Mouse (Mus musculus) liver, adult 2 months (tissue): ENCODE measurements around the gene Ric8b. TPM values are rescaled to one million over a fixed set of nuclear protein-coding genes. Genes with fewer than 3 reads are reported as not detected.

Experiments used
- DNase-seq: peaks from one replicate; pipeline ENCODE4 v3.0.0-alpha.2; 2011; ENCODE audit warnings: low read depth, low spot score; ENCODE audit errors: extremely low read depth
- H3K27ac ChIP-seq: fragments of 200-500 bp; replicated peaks from 2 replicates; pipeline ENCODE4 v1.5.1; 2012; ENCODE audit warnings: low read depth, mild to moderate bottlenecking, control low read depth, inconsistent platforms, low read length; ENCODE audit not compliant: insufficient read depth
- H3K27me3 ChIP-seq: fragments of 200-500 bp; 2 replicates; pipeline ENCODE4 v1.6.1; 2012; ENCODE audit warnings: mild to moderate bottlenecking, moderate library complexity, low read length, inconsistent platforms; ENCODE audit not compliant: control insufficient read depth, insufficient read depth
- H3K36me3 ChIP-seq: fragments of 200-500 bp; 2 replicates; pipeline ENCODE4 v1.6.1; 2012; ENCODE audit warnings: low read length, inconsistent platforms; ENCODE audit not compliant: control insufficient read depth, insufficient read depth
- H3K4me1 ChIP-seq: fragments of 200-500 bp; 2 replicates; pipeline ENCODE4 v1.6.1; 2011; ENCODE audit warnings: low read length; ENCODE audit not compliant: control insufficient read depth, insufficient read depth
- H3K4me3 ChIP-seq: fragments of 200-500 bp; 2 replicates; pipeline ENCODE4 v1.5.1; 2011; ENCODE audit warnings: low read depth, mild to moderate bottlenecking, control low read depth, low read length, moderate library complexity; ENCODE audit not compliant: insufficient read depth
- H3K79me2 ChIP-seq: fragments of 200-500 bp; 2 replicates; pipeline ENCODE4 v1.6.1; 2012; ENCODE audit warnings: inconsistent platforms, mild to moderate bottlenecking, low read length, moderate library complexity; ENCODE audit not compliant: control insufficient read depth, insufficient read depth
- H3K9ac ChIP-seq: fragments of 200-500 bp; 2 replicates; pipeline ENCODE4 v1.6.1; 2012; ENCODE audit warnings: low read depth, mild to moderate bottlenecking, control low read depth, inconsistent platforms, low read length
- CTCF ChIP-seq: fragments of 200-500 bp; IDR thresholded peaks from 2 replicates; pipeline ENCODE4 v1.5.1; 2011; ENCODE audit warnings: low read depth, low read length, control low read depth
- POLR2A ChIP-seq: fragments of 200-500 bp; IDR thresholded peaks from 2 replicates; pipeline ENCODE4 v1.6.1; 2011; ENCODE audit warnings: low read length, control low read depth; ENCODE audit not compliant: insufficient read depth; ENCODE audit errors: extremely low read depth
- WGBS: fragments of 180-500 bp; shearing (Covaris S2); methylation state at CpG from one replicate; pipeline ENCODE4 v1.1.7; 2018; 5-methylcytosine and 5-hydroxymethylcytosine counted together
- polyA plus RNA-seq: library from polyadenylated mRNA; depleted of rRNA; stranded (reverse); fragments of >200 nt; gene quantifications from 2 replicates; pipeline ENCODE4 v1.2.3, GENCODE M21; 2012; rRNA removed
- total RNA-seq: library from RNA; depleted of rRNA; stranded (reverse); fragments of >200 nt; gene quantifications from 2 replicates; pipeline ENCODE4 v1.2.3, GENCODE M21; 2014; rRNA removed

Gene Ric8b
- total and polyA plus RNA-seq, 2 experiments = 5.1 to 7.1 TPM

GRCm38 (mm10) chr10:85048008-85048407, 130.6 kb downstream of the Ric8b start:
- H3K4me1 ChIP-seq = no peaks in the 10 kb centered on the region

GRCm38 (mm10) chr10:85050668-85051208, 133.3 kb downstream of the Ric8b start:
- no peaks in the 10 kb centered on the region for H3K4me1 ChIP-seq
- no peaks in the 10 kb centered on the region for H3K36me3 ChIP-seq
- 56% methylated on average over 4 of the region's 4 CpGs for WGBS
- no peaks in the 10 kb centered on the region for H3K27me3 ChIP-seq
- no peak for DNase-seq
- H3K79me2 ChIP-seq = no peaks in the 10 kb centered on the region
- H3K4me3 ChIP-seq = no peak overlapping the region
- H3K27ac ChIP-seq = no peak overlapping the region
- TF ChIP-seq POLR2A (no peak), CTCF (no peak)
- no peak overlapping the region for H3K9ac ChIP-seq

More at GRCm38 (mm10) chr10:85048008-85048407, 130.6 kb downstream of the Ric8b start:
- Histone ChIP-seq H3K27me3 (no peaks in the 10 kb centered on the region), H3K79me2 (no peaks in the 10 kb centered on the region), H3K9ac (no peak overlapping the region), H3K4me3 (no peak overlapping the region), H3K27ac (no peak overlapping the region), H3K36me3 (no peaks in the 10 kb centered on the region)
- WGBS = 99% methylated on average over 8 of the region's 8 CpGs
- no peak for TF ChIP-seq CTCF
- no peak for DNase-seq

- TF ChIP-seq POLR2A (no peak), CTCF (no peak)
- 44% methylated on average over 4 of the region's 4 CpGs for WGBS
- DNase-seq = no peak
- Histone ChIP-seq H3K27me3 (no peaks in the 10 kb centered on the region), H3K79me2 (no peaks in the 10 kb centered on the region), H3K4me1 (no peaks in the 10 kb centered on the region), H3K9ac (no peak overlapping the region), H3K36me3 (no peaks in the 10 kb centered on the region), H3K27ac (no peak overlapping the region), H3K4me3 (no peak overlapping the region)
These were observed 135.0 kb downstream of the Ric8b start for GRCm38 (mm10) chr10:85052451-85052850.

- Histone ChIP-seq H3K4me3 (no peak overlapping the region), H3K9ac (no peak overlapping the region), H3K36me3 (no peaks in the 10 kb centered on the region), H3K79me2 (no peaks in the 10 kb centered on the region), H3K4me1 (no peaks in the 10 kb centered on the region), H3K27me3 (no peaks in the 10 kb centered on the region), H3K27ac (no peak overlapping the region)
- no peak for DNase-seq
- WGBS = 91% methylated on average over 2 of the region's 2 CpGs
- TF ChIP-seq CTCF (no peak), POLR2A (no peak)
These were observed 137.5 kb downstream of the Ric8b start for GRCm38 (mm10) chr10:85054876-85055275.

Other genes with a start within 250 kb of the Ric8b start
- 0.81 and 1.8 TPM in 2 replicates for gene Rfx4, start 161.6 kb upstream of the Ric8b start, total RNA-seq
- gene Rfx4, start 161.6 kb upstream of the Ric8b start, polyA plus RNA-seq = 5.1 and 6.1 TPM in 2 replicates
- 0.13 and 0.18 TPM in 2 replicates for gene Fhl4, start 184.9 kb downstream of the Ric8b start, total RNA-seq
- 0.02 TPM in 1 of 2 replicates, not detected in the other for gene Fhl4, start 184.9 kb downstream of the Ric8b start, polyA plus RNA-seq
- 5.5 and 5.7 TPM in 2 replicates for gene Tmem263, start 185.0 kb downstream of the Ric8b start, total RNA-seq
- gene Tmem263, start 185.0 kb downstream of the Ric8b start, polyA plus RNA-seq = 2.3 and 3.3 TPM in 2 replicates
- 8.4 and 9.6 TPM in 2 replicates for gene Mterf2, start 210.4 kb downstream of the Ric8b start, total RNA-seq
- gene Mterf2, start 210.4 kb downstream of the Ric8b start, polyA plus RNA-seq = 1.0 and 1.9 TPM in 2 replicates